Mouse (Mus musculus) embryonic facial prominence, embryonic 15.5 days (tissue): Measurements from ENCODE around the gene Grin3b. TPM values are rescaled to one million over a fixed set of nuclear protein-coding genes. Genes with fewer than 3 reads are reported as not detected.

Experiments used
- polyA plus RNA-seq: library from polyadenylated mRNA; unstranded; fragments of >200 nt; fragmentation: Nextera tagmentation; extraction: Ambion mirVana; gene quantifications from 2 replicates; pipeline ENCODE4 v1.2.1, GENCODE M21; 2015

Gene Grin3b
- polyA plus RNA-seq, 1 experiment from 2014 or later, result 0.63 TPM

Other genes starting within 250 kb of the Grin3b start
- gene Polrmt, start 224.1 kb upstream of the Grin3b start, polyA plus RNA-seq, result 41.6 and 46.6 TPM in 2 replicates
- gene Fgf22, start 215.6 kb upstream of the Grin3b start, polyA plus RNA-seq, result 2.5 and 3.9 TPM in 2 replicates
- gene Rnf126, start 203.8 kb upstream of the Grin3b start, polyA plus RNA-seq, result 110 and 127 TPM in 2 replicates
- 20.1 and 20.2 TPM in 2 replicates for gene Fstl3, start 193.4 kb upstream of the Grin3b start, polyA plus RNA-seq
- 0.07 TPM in 1 of 2 replicates, not detected in the other for gene Prss57, start 179.8 kb upstream of the Grin3b start, polyA plus RNA-seq
- 88.1 and 96.6 TPM in 2 replicates for gene Palm, start 177.1 kb upstream of the Grin3b start, polyA plus RNA-seq
- gene Misp, start 149.7 kb upstream of the Grin3b start, polyA plus RNA-seq, result 5.4 and 7.8 TPM in 2 replicates
- 299 and 325 TPM in 2 replicates for gene Ptbp1, start 116.3 kb upstream of the Grin3b start, polyA plus RNA-seq
- gene Prtn3, start 96.2 kb upstream of the Grin3b start, polyA plus RNA-seq, result 4.3 and 5.6 TPM in 2 replicates
- gene Plppr3, start 96.1 kb upstream of the Grin3b start, polyA plus RNA-seq, result 59.9 and 68.2 TPM in 2 replicates
- gene Elane, start 84.5 kb upstream of the Grin3b start, polyA plus RNA-seq, result 0.28 and 0.85 TPM in 2 replicates
- not detected in 2 replicates for gene Cfd, start 79.9 kb upstream of the Grin3b start, polyA plus RNA-seq
- 44.0 and 48.4 TPM in 2 replicates for gene Med16, start 61.8 kb upstream of the Grin3b start, polyA plus RNA-seq
- 5.2 TPM in 1 of 2 replicates, not detected in the other for gene Gm26602, start 59.9 kb upstream of the Grin3b start, polyA plus RNA-seq
- 1.1 and 1.4 TPM in 2 replicates for gene Kiss1r, start 53.7 kb upstream of the Grin3b start, polyA plus RNA-seq
- 179 and 181 TPM in 2 replicates for gene R3hdm4, start 49.5 kb upstream of the Grin3b start, polyA plus RNA-seq
- gene Arid3a, start 43.7 kb upstream of the Grin3b start, polyA plus RNA-seq, result 6.6 and 7.0 TPM in 2 replicates
- 84.7 and 90.6 TPM in 2 replicates for gene Wdr18, start 10.6 kb upstream of the Grin3b start, polyA plus RNA-seq
- gene Tmem259, start 13.6 kb downstream of the Grin3b start, polyA plus RNA-seq, result 23.9 and 29.3 TPM in 2 replicates
- gene Cnn2, start 17.9 kb downstream of the Grin3b start, polyA plus RNA-seq, result 288 and 296 TPM in 2 replicates
- gene Abca7, start 25.8 kb downstream of the Grin3b start, polyA plus RNA-seq, result 3.7 and 4.0 TPM in 2 replicates
- gene Arhgap45, start 45.9 kb downstream of the Grin3b start, polyA plus RNA-seq, result 5.1 and 6.2 TPM in 2 replicates
- 218 and 221 TPM in 2 replicates for gene Polr2e, start 69.1 kb downstream of the Grin3b start, polyA plus RNA-seq
- 503 and 528 TPM in 2 replicates for gene Gpx4, start 76.5 kb downstream of the Grin3b start, polyA plus RNA-seq
- 19.4 and 19.8 TPM in 2 replicates for gene Sbno2, start 134.9 kb downstream of the Grin3b start, polyA plus RNA-seq
- 21.3 and 27.3 TPM in 2 replicates for gene Stk11, start 145.1 kb downstream of the Grin3b start, polyA plus RNA-seq
- gene Atp5d, start 167.9 kb downstream of the Grin3b start, polyA plus RNA-seq, result 516 and 519 TPM in 2 replicates
- 9.3 and 10.9 TPM in 2 replicates for gene Cbarp, start 170.1 kb downstream of the Grin3b start, polyA plus RNA-seq
- 18.3 and 20.4 TPM in 2 replicates for gene Midn, start 177.6 kb downstream of the Grin3b start, polyA plus RNA-seq
- gene Cirbp, start 195.3 kb downstream of the Grin3b start, polyA plus RNA-seq, result 102 and 116 TPM in 2 replicates
- gene 1600002K03Rik, start 202.2 kb downstream of the Grin3b start, polyA plus RNA-seq, result 12.0 and 13.6 TPM in 2 replicates
- 30.9 and 31.8 TPM in 2 replicates for gene Efna2, start 208.8 kb downstream of the Grin3b start, polyA plus RNA-seq